Mouse (Mus musculus) heart, postnatal 0 days (tissue): Measurements from ENCODE around the gene Il10ra.

Experiments used
- CTCF ChIP-seq: IDR thresholded peaks from 2 replicates; pipeline ENCODE4 v1.5.1; 2016; ENCODE audit warnings: antibody characterized with exemption, control low read depth, low read depth
- EP300 ChIP-seq: IDR thresholded peaks from 2 replicates; pipeline ENCODE4 v1.6.1; 2016; ENCODE audit warnings: antibody characterized with exemption, low read depth

DNA sequence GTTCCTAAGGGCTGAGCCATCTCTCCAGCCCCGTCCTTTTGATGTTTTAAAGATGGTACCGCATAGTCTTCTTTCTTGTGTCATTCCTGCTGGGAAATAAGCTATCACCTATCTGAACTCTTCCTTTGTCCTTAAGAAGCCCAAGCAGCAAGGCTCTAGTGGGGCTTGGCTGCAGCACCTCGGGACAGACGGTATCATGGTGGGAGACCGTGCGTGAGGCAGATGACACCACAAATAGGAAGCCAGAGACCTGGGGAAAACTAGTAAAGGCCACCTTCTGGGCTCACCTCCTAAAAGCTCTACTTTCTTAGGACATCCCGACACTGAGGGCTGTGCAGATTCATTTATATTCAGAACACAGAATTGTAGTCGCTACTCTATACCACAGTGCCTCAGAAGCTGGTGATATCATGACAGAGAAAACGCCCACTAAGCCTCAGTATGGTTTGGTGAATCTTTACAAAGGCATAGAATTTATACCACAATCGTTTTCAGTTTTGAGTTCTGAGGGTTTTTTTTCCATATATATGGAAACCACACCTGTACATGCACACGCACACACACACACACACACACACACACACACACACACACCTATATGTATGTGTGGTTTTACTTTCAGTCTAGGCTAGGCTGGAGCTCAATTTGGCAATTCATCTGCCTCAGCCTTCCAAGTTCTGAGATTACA, 22.7 kb upstream of the Il10ra start:
- TF ChIP-seq CTCF = no peak
- no peak for TF ChIP-seq EP300
